ENCODE assay signal across 8 mouse cellular contexts in genomic region chr2:32727435-32727834, GRCm38 (mm10). TPM values are rescaled to one million over a fixed set of nuclear protein-coding genes. Genes with fewer than 3 reads are reported as not detected.
DNase-seq lines count a peak whose midpoint lies in the region; ATAC-seq lines count a peak whose summit lies in the region.

No protein-coding gene starts in this region.

- WGBS in hindbrain, embryonic 14.5 days = under 1% methylated on average over 16 of the region's 16 CpGs

- no peaks in the 10 kb centered on the region for H3K9me3 ChIP-seq in hindbrain, embryonic 14.5 days (ENCODE audit: control insufficient read depth, low read length)

- H3K4me2 ChIP-seq in hindbrain, embryonic 14.5 days (replicated peaks) = peak overlapping the region; percentile 48

- peak; percentile 96 for DNase-seq in NIH3T3 (ENCODE audit: low read depth)
- DNase-seq in cerebellum, postnatal 25 days = peak; percentile 83 to 86
- peak; percentile 51 to 70 for DNase-seq in frontal cortex, postnatal 25 days (ENCODE audit: low spot score in 2 of 2)
- DNase-seq in hindbrain, embryonic 14.5 days (ENCODE audit: low spot score) = peak; percentile 85
- peak; percentile 75 for DNase-seq in left cerebral cortex, adult 11 months (ENCODE audit: low spot score)
- DNase-seq in lung, postnatal 4 days = peak; percentile 95 to 96
- peak; percentile 85 for DNase-seq in retina, postnatal 7 days (ENCODE audit: low read depth, low spot score)
- DNase-seq in urinary bladder, adult 2 months (ENCODE audit: low spot score) = peak; percentile 56

- H3K9ac ChIP-seq in hindbrain, embryonic 14.5 days = peak overlapping the region; percentile 41; the same call in 1 of the 2 replicates

- peak; percentile 93 for ATAC-seq in hindbrain, embryonic 14.5 days (ENCODE audit: low FRiP score)

- no peak overlapping the region for H3K27ac ChIP-seq in hindbrain, embryonic 14.5 days

- no peaks in the 10 kb centered on the region for H3K27me3 ChIP-seq in hindbrain, embryonic 14.5 days (ENCODE audit: control insufficient read depth, insufficient read depth, low read length)

- no peaks in the 10 kb centered on the region for H3K4me1 ChIP-seq in hindbrain, embryonic 14.5 days (replicated peaks; ENCODE audit: control insufficient read depth, insufficient read depth, low read length)

- peak overlapping the region; percentile 24 for H3K4me3 ChIP-seq in hindbrain, embryonic 14.5 days (replicated peaks; ENCODE audit: low read length)

- no peaks in the 10 kb centered on the region for H3K36me3 ChIP-seq in hindbrain, embryonic 14.5 days (replicated peaks; ENCODE audit: control insufficient read depth, insufficient read depth)

RNA-seq across cellular contexts. Expression of gene Sh2d3c, which starts 6.6 kb away (rescaled TPM):
- polyA plus RNA-seq in hindbrain, embryonic 14.5 days (2014; fragmentation: Nextera tagmentation; extraction: Ambion mirVana) = 43.5 and 47.9 TPM in 2 replicates
- 9.9 and 10.3 TPM in 2 replicates for polyA plus RNA-seq in urinary bladder, adult 2 months (2012; rRNA removed)

RNA-seq across cellular contexts. Expression of gene 6330409D20Rik, which starts 13.4 kb away (rescaled TPM):
- 3.8 and 4.5 TPM in 2 replicates for polyA plus RNA-seq in hindbrain, embryonic 14.5 days (2014; fragmentation: Nextera tagmentation; extraction: Ambion mirVana)
- polyA plus RNA-seq in urinary bladder, adult 2 months (2012; rRNA removed) = not detected in 2 replicates

RNA-seq across cellular contexts. Expression of gene Cdk9, which starts 14.6 kb away (rescaled TPM):
- 59.7 and 61.6 TPM in 2 replicates for polyA plus RNA-seq in hindbrain, embryonic 14.5 days (2014; fragmentation: Nextera tagmentation; extraction: Ambion mirVana)
- polyA plus RNA-seq in urinary bladder, adult 2 months (2012; rRNA removed) = 112 and 151 TPM in 2 replicates

RNA-seq across cellular contexts. Expression of gene Fpgs, which starts 23.5 kb away (rescaled TPM):
- polyA plus RNA-seq in hindbrain, embryonic 14.5 days (2014; fragmentation: Nextera tagmentation; extraction: Ambion mirVana) = 14.8 and 16.3 TPM in 2 replicates
- 29.4 and 36.3 TPM in 2 replicates for polyA plus RNA-seq in urinary bladder, adult 2 months (2012; rRNA removed)

RNA-seq across cellular contexts. Expression of gene Tor2a, which starts 29.6 kb away (rescaled TPM):
- 49.8 and 53.1 TPM in 2 replicates for polyA plus RNA-seq in hindbrain, embryonic 14.5 days (2014; fragmentation: Nextera tagmentation; extraction: Ambion mirVana)
- polyA plus RNA-seq in urinary bladder, adult 2 months (2012; rRNA removed) = 42.9 and 53.7 TPM in 2 replicates
